Mouse (Mus musculus) E14TG2a.4 (cell line): ENCODE measurements around the gene Aimp1.

ENCODE experiments used
- H3K27me3 ChIP-seq: 2 replicates; pipeline ENCODE4 v1.6.1; 2014; ENCODE audit warnings: low read length, control low read depth; ENCODE audit not compliant: insufficient read depth
- H3K36me3 ChIP-seq: 2 replicates; pipeline ENCODE4 v1.6.1; 2014; ENCODE audit warnings: low read length, control low read depth; ENCODE audit not compliant: insufficient read depth
- H3K4me1 ChIP-seq: replicated peaks from 2 replicates; pipeline ENCODE4 v1.6.1; 2014; ENCODE audit warnings: low read depth, low read length, control low read depth
- H3K4me3 ChIP-seq: replicated peaks from 2 replicates; pipeline ENCODE4 v1.5.1; 2014; ENCODE audit warnings: mild to moderate bottlenecking, low read length
- H3K9me3 ChIP-seq: 2 replicates; pipeline ENCODE4 v1.6.1; 2014; ENCODE audit warnings: low read length, control low read depth
- CTCF ChIP-seq: conservative IDR thresholded peaks from 2 replicates; pipeline ENCODE4 v1.5.1; 2014; ENCODE audit warnings: low read length
- NANOG ChIP-seq: IDR thresholded peaks from 2 replicates; pipeline ENCODE4 v1.6.1; 2014; ENCODE audit warnings: borderline replicate concordance, low read length, mixed read lengths
- POU5F1 ChIP-seq: IDR thresholded peaks from 2 replicates; pipeline ENCODE4 v1.6.1; 2014; ENCODE audit warnings: low read length, borderline replicate concordance

Gene Aimp1

DNA sequence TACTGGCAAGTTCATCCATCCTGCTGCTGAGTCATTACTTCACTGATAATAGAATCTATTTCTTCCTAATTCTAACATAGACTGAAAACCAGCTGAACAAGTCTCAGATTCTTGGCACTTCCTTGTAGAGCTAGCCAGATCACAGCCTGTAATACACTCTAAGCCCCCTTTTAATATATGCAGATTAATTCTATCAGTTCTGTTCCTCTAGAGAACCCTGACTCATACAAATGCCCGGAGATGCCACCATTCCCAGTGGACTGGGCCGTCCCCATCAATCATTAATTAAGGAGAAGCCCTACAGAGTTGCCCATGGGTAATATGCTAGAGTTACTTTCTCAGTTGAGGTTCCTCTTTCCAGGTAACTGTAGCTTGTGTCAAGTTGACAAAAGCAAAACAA lies 28.2 kb downstream of the Aimp1 start:
- no peak overlapping the region for H3K4me3 ChIP-seq

GRCm38 (mm10) chr3:132653959-132654358 lies 30.2 kb downstream of the Aimp1 start:
- Histone ChIP-seq H3K36me3 (peaks cover 7% of the 10 kb centered on the region), H3K4me3 (no peak overlapping the region), H3K27me3 (no peaks in the 10 kb centered on the region), H3K4me1 (no peaks in the 10 kb centered on the region), H3K9me3 (no peaks in the 10 kb centered on the region)
- no peak for TF ChIP-seq NANOG
- no peak for TF ChIP-seq POU5F1
- TF ChIP-seq CTCF = no peak

More for the DNA sequence above, 28.2 kb downstream of the Aimp1 start:
- Histone ChIP-seq H3K36me3 (peaks cover 27% of the 10 kb centered on the region), H3K27me3 (no peaks in the 10 kb centered on the region), H3K9me3 (no peaks in the 10 kb centered on the region), H3K4me1 (no peaks in the 10 kb centered on the region)
- no peak for TF ChIP-seq POU5F1
- no peak for TF ChIP-seq CTCF
- TF ChIP-seq NANOG = no peak

- Histone ChIP-seq H3K36me3 (no peaks in the 10 kb centered on the region), H3K4me1 (no peaks in the 10 kb centered on the region), H3K4me3 (no peak overlapping the region), H3K27me3 (no peaks in the 10 kb centered on the region), H3K9me3 (no peaks in the 10 kb centered on the region)
- TF ChIP-seq POU5F1 (no peak), CTCF (no peak), NANOG (no peak)
Measured at GRCm38 (mm10) chr3:132651776-132652175, 32.4 kb downstream of the Aimp1 start.

DNA sequence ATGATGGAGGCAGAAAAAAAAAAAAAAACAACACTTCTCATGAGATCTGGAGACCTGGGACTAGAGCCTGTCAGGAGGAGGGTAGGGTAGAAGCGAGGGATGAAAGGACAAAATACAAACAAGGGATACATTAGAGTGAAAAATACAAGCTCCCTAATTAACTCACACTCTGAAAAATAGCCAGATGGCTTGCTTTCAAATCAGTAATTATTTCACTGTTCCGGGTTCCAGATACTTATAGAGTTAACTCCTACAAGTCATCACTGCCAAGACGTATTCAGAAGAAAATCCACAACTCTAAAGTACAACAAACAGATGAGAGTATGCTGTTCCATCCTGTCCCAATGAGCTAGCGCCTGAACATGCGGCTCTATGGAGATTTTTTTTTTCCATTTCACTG lies 34.0 kb downstream of the Aimp1 start:
- H3K4me1 ChIP-seq = no peaks in the 10 kb centered on the region
- no peaks in the 10 kb centered on the region for H3K9me3 ChIP-seq
- H3K4me3 ChIP-seq = no peak overlapping the region
- no peak for TF ChIP-seq NANOG
- no peak for TF ChIP-seq POU5F1
- TF ChIP-seq CTCF = no peak
- H3K27me3 ChIP-seq = no peaks in the 10 kb centered on the region
- no peaks in the 10 kb centered on the region for H3K36me3 ChIP-seq

DNA sequence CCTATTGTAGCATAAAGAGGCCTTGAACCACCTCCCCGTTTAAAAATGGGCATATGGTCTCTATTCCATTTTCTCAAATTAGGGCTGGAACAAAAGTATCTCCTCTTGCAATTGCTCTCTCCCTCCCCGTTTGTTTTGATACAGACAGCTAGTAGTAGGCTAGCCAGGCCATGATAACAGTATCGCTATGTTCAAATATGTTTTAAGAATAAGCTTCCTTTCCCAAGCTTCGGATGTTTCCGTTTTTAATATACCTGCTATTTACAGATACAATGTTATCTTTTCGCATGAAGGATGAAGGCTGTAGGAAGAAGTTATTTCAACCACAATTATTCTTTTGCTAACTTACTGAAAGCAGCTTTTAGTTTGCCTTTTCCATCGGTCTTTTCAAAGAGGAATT lies 34.8 kb downstream of the Aimp1 start:
- Histone ChIP-seq H3K36me3 (no peaks in the 10 kb centered on the region), H3K4me1 (no peaks in the 10 kb centered on the region), H3K27me3 (no peaks in the 10 kb centered on the region), H3K4me3 (no peak overlapping the region), H3K9me3 (no peaks in the 10 kb centered on the region)
- TF ChIP-seq CTCF (no peak), POU5F1 (no peak), NANOG (no peak)

- Histone ChIP-seq H3K36me3 (no peaks in the 10 kb centered on the region), H3K4me3 (no peak overlapping the region), H3K9me3 (no peaks in the 10 kb centered on the region), H3K4me1 (no peaks in the 10 kb centered on the region), H3K27me3 (no peaks in the 10 kb centered on the region)
- TF ChIP-seq NANOG (no peak), CTCF (no peak), POU5F1 (no peak)
Measured at GRCm38 (mm10) chr3:132646814-132647213, 37.4 kb downstream of the Aimp1 start.

- TF ChIP-seq POU5F1 (no peak), NANOG (no peak), CTCF (no peak)
- Histone ChIP-seq H3K9me3 (0 out of 2 replicates have a peak, but pooled peaks cover 1% of the 10 kb centered on the region), H3K4me3 (no peak overlapping the region), H3K27me3 (no peaks in the 10 kb centered on the region), H3K4me1 (no peaks in the 10 kb centered on the region), H3K36me3 (no peaks in the 10 kb centered on the region)
Measured at GRCm38 (mm10) chr3:132644071-132644470, 40.1 kb downstream of the Aimp1 start.

GRCm38 (mm10) chr3:132637080-132637479 lies 47.1 kb downstream of the Aimp1 start:
- no peak overlapping the region for H3K4me3 ChIP-seq
- H3K36me3 ChIP-seq = no peaks in the 10 kb centered on the region
- peaks cover 18% of the 10 kb centered on the region for H3K9me3 ChIP-seq
- H3K4me1 ChIP-seq = no peaks in the 10 kb centered on the region
- TF ChIP-seq NANOG (no peak), POU5F1 (no peak), CTCF (no peak)
- no peaks in the 10 kb centered on the region for H3K27me3 ChIP-seq

- H3K36me3 ChIP-seq = no peaks in the 10 kb centered on the region
- no peaks in the 10 kb centered on the region for H3K4me1 ChIP-seq
- H3K27me3 ChIP-seq = no peaks in the 10 kb centered on the region
- peaks cover 10% of the 10 kb centered on the region for H3K9me3 ChIP-seq
- no peak for TF ChIP-seq CTCF
- no peak for TF ChIP-seq POU5F1
- TF ChIP-seq NANOG = no peak
- H3K4me3 ChIP-seq = no peak overlapping the region
Measured at GRCm38 (mm10) chr3:132633261-132633660, 50.9 kb downstream of the Aimp1 start.

DNA sequence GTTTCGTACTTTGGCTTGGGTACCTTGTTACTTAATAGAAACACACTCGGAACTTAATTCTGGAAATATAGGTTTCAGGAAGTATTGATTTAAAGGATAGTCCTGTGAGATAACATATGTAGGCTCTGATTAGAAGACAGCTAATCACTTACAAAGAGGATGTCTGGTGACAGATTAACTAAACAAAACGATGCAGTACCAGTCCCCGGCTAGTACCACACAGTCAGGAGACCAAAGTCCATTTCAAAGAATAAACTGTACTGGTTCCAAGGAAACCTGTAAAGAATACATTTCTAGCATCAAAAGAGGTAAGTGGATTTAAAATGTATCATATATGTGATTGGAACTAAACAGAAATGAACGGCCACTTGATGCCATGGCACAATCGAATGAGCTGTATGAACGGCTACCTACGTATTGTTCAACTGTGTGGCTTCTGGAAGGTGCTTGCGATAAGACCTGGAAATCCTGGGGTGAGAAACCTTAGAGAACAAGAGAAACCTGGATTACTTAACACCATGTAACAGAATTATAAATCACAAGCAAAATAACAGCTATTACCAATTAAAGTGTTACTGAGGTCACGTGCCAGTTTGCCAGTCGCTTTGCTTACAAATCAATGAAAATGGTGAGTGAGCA lies 54.5 kb downstream of the Aimp1 start, which contains the start of gene Gimd1:
Gene Gimd1, plus strand, starts transcription at position 220 of the 639 bp plus-strand sequence.
- TF ChIP-seq CTCF (no peak), NANOG (no peak)
- H3K4me1 ChIP-seq = no peaks in the 10 kb centered on the region

More for the DNA sequence above, 54.5 kb downstream of the Aimp1 start, which contains the start of gene Gimd1:
- H3K36me3 ChIP-seq = no peaks in the 10 kb centered on the region
- H3K4me3 ChIP-seq = no peak within 1 kb of the TSS
- H3K9me3 ChIP-seq = no peaks in the 10 kb centered on the region
- no peaks in the 10 kb centered on the region for H3K27me3 ChIP-seq
